Mouse (Mus musculus) C2C12 (cell line): ENCODE results near the gene Zbtb9. TPM values are rescaled to one million over a fixed set of nuclear protein-coding genes. Genes with fewer than 3 reads are reported as not detected.

Experiments
- H3K27me3 ChIP-seq: one replicate; pipeline ENCODE4 v1.6.1; 2011; ENCODE audit not compliant: control insufficient read depth, insufficient read depth, insufficient read length
- H3K36me3 ChIP-seq: one replicate; pipeline ENCODE4 v1.6.1; 2011; ENCODE audit not compliant: control insufficient read depth, insufficient read depth
- H3K4me3 ChIP-seq: one replicate; pipeline ENCODE4 v1.5.1; 2011; ENCODE audit warnings: mild to moderate bottlenecking, control low read depth; ENCODE audit not compliant: poor library complexity, insufficient read depth, severe bottlenecking
- H3K79me2 ChIP-seq: one replicate; pipeline ENCODE4 v1.6.1; 2011; ENCODE audit not compliant: control insufficient read depth, insufficient read depth
- H3K79me3 ChIP-seq: one replicate; pipeline ENCODE4 v1.6.1; 2011; ENCODE audit warnings: low read depth, control low read depth
- H3ac ChIP-seq: one replicate; pipeline ENCODE3; 2011; ENCODE audit warnings: low read depth; ENCODE audit not compliant: control insufficient read depth, insufficient read length
- CEBPB ChIP-seq: IDR thresholded peaks from one replicate; pipeline ENCODE4 v1.6.1; 2011; ENCODE audit warnings: low read depth, mild to moderate bottlenecking, control low read depth, moderate library complexity
- CTCF ChIP-seq: IDR thresholded peaks from one replicate; pipeline ENCODE4 v1.5.1; 2011; ENCODE audit not compliant: control insufficient read depth, insufficient read depth, insufficient read length
- FOSL1 ChIP-seq: IDR thresholded peaks from one replicate; pipeline ENCODE4 v1.8.0; 2011; ENCODE audit warnings: mild to moderate bottlenecking, low read length; ENCODE audit not compliant: poor library complexity, insufficient read depth, severe bottlenecking
- MAX ChIP-seq: IDR thresholded peaks from one replicate; pipeline ENCODE4 v1.6.1; 2011; ENCODE audit warnings: mild to moderate bottlenecking, control low read depth
- MYOD1 ChIP-seq: IDR thresholded peaks from one replicate; pipeline ENCODE4 v1.6.1; 2011; ENCODE audit warnings: low read depth; ENCODE audit not compliant: control insufficient read depth, insufficient read length
- MYOG ChIP-seq: IDR thresholded peaks from one replicate; pipeline ENCODE4 v1.6.1; 2011; ENCODE audit not compliant: control insufficient read depth, insufficient read length; ENCODE audit errors: extremely low read depth
- USF1 ChIP-seq: IDR thresholded peaks from one replicate; pipeline ENCODE4 v1.6.1; 2011; ENCODE audit warnings: low read depth, mild to moderate bottlenecking, control low read depth, moderate library complexity
- polyA plus RNA-seq: library from polyadenylated mRNA; unstranded; fragments of >200 nt; fragmentation: generic; extraction: Trizol; gene quantifications from one replicate; pipeline ENCODE4 v1.2.1, GENCODE M21; 2012; ENCODE audit warnings: missing spikeins

Zbtb9 gene
- polyA plus RNA-seq, 1 experiment, result 6.8 TPM

- Histone ChIP-seq H3K79me3 (no peaks in the 10 kb centered on the region), H3K79me2 (no peaks in the 10 kb centered on the region), H3K27me3 (no peaks in the 10 kb centered on the region), H3K4me3 (no peak overlapping the region), H3K36me3 (no peaks in the 10 kb centered on the region), H3ac (no peak overlapping the region)
- TF ChIP-seq CEBPB, result no peak
- no peak for TF ChIP-seq CTCF
- no peak for TF ChIP-seq MYOD1
- TF ChIP-seq MAX, result no peak
- no peak for TF ChIP-seq MYOG
- no peak for TF ChIP-seq USF1
- TF ChIP-seq FOSL1, result no peak
These were observed 69.9 kb downstream of the Zbtb9 start for GRCm38 (mm10) chr17:27042840-27043239.

DNA sequence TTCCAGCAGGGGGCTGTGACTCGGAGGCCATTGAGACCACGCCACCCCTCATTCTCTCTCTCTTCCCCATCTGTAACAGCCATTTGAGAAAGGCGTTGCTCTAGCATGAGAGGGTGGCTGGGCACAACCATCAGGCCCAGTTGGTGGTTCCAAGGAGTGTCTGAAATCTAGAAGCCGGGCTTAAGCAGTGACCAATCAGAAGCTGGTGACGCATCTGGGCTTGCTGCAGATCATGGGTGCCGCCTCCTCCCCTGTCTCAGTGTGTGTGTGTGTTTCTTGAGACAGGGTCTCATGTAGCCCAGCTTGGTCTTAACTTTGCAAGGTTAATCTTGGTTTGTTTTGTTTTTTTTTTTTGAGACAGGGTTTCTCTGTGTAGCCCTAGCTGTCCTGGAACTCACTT, 72.2 kb downstream of the Zbtb9 start:
- Histone ChIP-seq H3K36me3 (no peaks in the 10 kb centered on the region), H3K4me3 (no peak overlapping the region), H3K27me3 (no peaks in the 10 kb centered on the region), H3K79me2 (no peaks in the 10 kb centered on the region), H3K79me3 (no peaks in the 10 kb centered on the region), H3ac (no peak overlapping the region)
- TF ChIP-seq CEBPB, result no peak
- no peak for TF ChIP-seq MYOG
- no peak for TF ChIP-seq USF1
- TF ChIP-seq MAX, result no peak
- TF ChIP-seq MYOD1, result no peak
- no peak for TF ChIP-seq FOSL1
- TF ChIP-seq CTCF, result no peak

GRCm38 (mm10) chr17:27047762-27048444, 74.9 kb downstream of the Zbtb9 start:
- Histone ChIP-seq H3K79me2 (no peaks in the 10 kb centered on the region), H3K36me3 (no peaks in the 10 kb centered on the region), H3K4me3 (no peak overlapping the region), H3K79me3 (no peaks in the 10 kb centered on the region), H3K27me3 (no peaks in the 10 kb centered on the region), H3ac (no peak overlapping the region)
- TF ChIP-seq MAX (no peak), CTCF (peak; percentile 7)

- no peaks in the 10 kb centered on the region for H3K79me3 ChIP-seq
- no peaks in the 10 kb centered on the region for H3K79me2 ChIP-seq
- no peaks in the 10 kb centered on the region for H3K27me3 ChIP-seq
- H3K4me3 ChIP-seq, result no peak overlapping the region
- no peaks in the 10 kb centered on the region for H3K36me3 ChIP-seq
- H3ac ChIP-seq, result no peak overlapping the region
- TF ChIP-seq MYOG, result no peak
These were observed 75.7 kb downstream of the Zbtb9 start for GRCm38 (mm10) chr17:27048445-27049239.

DNA sequence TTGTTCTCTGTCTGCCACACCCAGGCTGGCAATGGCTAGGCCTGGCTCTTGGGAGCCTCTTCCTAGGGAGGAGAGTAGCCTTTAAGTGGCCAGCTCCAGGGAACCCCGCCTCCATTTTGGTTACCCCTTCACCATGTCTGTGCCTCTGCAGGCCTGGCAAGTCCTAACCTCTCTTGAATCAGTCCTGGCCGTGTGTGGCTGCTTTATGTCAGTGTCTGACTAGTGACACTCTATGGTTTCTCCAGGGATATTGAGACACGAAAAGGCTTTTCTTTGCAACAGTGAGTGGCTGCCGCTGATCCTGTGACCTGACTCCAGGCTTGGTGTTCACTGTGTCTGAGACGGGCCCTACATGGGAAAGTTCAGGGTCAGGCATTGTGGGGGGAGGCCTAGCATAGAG, 77.9 kb downstream of the Zbtb9 start:
- TF ChIP-seq MYOG (no peak), USF1 (no peak), CTCF (no peak), FOSL1 (no peak), CEBPB (no peak), MAX (no peak), MYOD1 (no peak)
- Histone ChIP-seq H3K79me3 (no peaks in the 10 kb centered on the region), H3K4me3 (peak overlapping the region; percentile 22), H3K36me3 (no peaks in the 10 kb centered on the region), H3K27me3 (no peaks in the 10 kb centered on the region), H3ac (peak overlapping the region; percentile 9), H3K79me2 (no peaks in the 10 kb centered on the region)

DNA sequence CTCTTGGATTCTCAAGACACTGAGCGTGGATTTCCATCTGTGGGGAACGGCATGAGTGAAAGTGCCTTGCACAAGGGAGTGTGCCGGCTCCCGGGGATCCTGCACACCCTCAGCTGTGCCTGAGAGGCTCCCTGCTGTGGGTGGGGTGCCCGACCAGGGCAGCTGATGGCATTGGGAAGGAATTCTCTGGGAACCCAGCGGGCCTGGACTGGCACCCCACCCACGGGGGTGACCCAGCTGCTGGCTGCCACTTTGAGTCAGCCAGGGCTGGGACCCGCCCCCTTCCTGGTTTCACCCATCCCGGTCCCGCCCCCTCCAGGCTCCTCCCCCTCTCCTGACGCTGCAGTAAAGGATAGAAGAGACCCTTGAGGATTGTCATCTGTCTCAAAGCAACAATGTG, 78.5 kb downstream of the Zbtb9 start:
- H3K79me2 ChIP-seq, result no peaks in the 10 kb centered on the region
- H3K4me3 ChIP-seq, result peak overlapping the region; percentile 22
- H3K36me3 ChIP-seq, result no peaks in the 10 kb centered on the region
- no peaks in the 10 kb centered on the region for H3K27me3 ChIP-seq
- TF ChIP-seq USF1 (no peak), MYOD1 (peak; percentile 51), MYOG (no peak), MAX (no peak)
- no peaks in the 10 kb centered on the region for H3K79me3 ChIP-seq
- peak overlapping the region; percentile 9 for H3ac ChIP-seq
